Mouse (Mus musculus): ENCODE data around the gene Tmf1. TPM values are rescaled to one million over a fixed set of nuclear protein-coding genes. Genes with fewer than 3 reads are reported as not detected.

Gene Tmf1
- total RNA-seq, 2 experiments from 2014 or later: 48.4 to 52.3 TPM

DNA sequence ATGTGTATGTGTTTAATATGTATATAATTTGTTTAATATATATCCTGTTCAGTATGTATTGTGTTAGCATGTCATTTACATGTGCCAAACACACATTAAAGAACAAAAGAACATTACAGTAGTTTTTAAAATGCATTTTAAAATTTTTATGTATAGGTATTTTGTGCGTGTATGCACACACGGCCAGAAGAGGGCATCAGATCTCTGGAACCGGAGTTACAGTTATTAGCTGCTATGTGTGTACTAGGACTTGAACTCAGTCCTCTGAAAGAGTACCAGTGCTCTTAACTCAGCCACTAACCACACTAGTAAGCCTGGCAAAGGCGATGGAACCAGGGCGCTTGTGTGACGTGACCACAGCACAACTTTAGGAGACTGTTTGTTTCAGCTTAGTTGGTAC, 28.8 kb downstream of the Tmf1 start:
- no peak overlapping the region for H3K27ac ChIP-seq
- no peak overlapping the region for H3K4me3 ChIP-seq
- DNase-seq (ENCODE audit: low spot score in 2 of 2): no peak
- TF ChIP-seq CTCF (conservative IDR thresholded peaks at IDR 0.05): peak; percentile 59

DNA sequence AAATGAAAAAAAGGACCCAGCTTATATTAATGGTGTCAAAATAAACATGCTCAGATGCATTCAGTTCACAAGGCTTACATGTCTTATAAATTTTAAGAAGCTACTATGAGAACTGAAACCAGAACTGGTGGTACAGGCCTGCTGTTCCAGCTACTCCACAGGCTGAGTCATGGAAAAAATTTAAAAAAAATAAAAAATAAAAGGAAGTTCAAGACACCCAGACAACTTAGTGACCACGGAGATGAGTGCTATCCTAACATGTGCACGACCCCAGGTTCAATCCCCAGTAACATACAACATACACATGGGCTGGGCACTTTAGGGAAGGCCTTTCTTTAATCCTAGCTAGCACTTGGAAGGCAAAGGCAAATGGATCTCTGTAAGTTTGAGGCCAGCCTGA, 29.2 kb downstream of the Tmf1 start:
- TF ChIP-seq CTCF (conservative IDR thresholded peaks at IDR 0.05): no peak
- Histone ChIP-seq H3K27ac (no peak overlapping the region), H3K4me3 (no peak overlapping the region)
- no peak for DNase-seq (ENCODE audit: low spot score in 2 of 2)

DNA sequence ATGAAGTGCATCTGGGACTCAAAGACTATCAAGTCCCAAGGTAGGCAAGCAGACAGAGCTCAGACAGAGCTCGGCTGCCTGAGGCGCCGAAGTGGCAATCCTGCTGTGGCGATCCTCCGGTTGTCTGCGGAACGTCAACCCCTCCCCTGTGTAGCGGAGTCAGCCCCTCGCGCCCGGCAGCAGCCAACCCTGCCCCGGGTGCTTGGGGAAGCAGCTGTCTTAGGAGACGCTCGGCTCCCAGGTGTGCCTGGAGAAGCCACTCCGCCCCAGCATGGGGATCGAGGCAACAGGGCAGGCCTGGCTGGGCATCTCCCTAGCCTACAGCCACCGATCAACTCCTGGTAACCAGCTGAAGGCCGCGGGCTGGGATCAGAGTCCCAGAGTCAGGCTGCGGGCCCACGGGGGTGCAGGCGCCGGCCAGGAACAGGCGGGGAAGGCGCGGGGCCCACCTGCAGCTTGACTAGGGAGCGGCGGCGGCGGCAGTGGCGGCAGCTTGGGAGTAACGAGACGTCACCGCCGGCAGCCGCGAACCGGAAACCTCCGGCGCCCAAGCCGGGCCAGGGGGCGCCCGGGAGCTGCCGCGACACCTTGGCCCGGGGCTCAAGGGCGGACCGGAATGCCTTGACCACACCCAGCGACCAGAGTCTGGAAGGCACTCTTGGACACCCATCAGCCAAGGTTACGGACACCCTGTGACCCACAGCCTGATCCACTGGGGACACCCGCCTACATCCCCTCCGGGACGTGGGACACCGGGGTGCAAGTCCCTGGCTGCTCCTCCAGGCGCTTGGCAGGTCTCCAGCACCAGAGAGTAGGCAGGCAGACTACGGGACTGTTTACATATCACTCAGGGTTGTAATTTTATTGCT, 30.3 kb downstream of the Tmf1 start, which contains the start of gene Eogt:
Gene Eogt, minus strand, starts transcription at position 800 of the 869 bp plus-strand sequence.
- TF ChIP-seq CTCF (conservative IDR thresholded peaks at IDR 0.05): peak; percentile 67
- H3K4me3 ChIP-seq: peak within 1 kb of the TSS; percentile 86
- peak within 1 kb of the TSS; percentile 97 for H3K27ac ChIP-seq
- peak; percentile 61 to 68 for DNase-seq (ENCODE audit: low spot score in 2 of 2)

DNA sequence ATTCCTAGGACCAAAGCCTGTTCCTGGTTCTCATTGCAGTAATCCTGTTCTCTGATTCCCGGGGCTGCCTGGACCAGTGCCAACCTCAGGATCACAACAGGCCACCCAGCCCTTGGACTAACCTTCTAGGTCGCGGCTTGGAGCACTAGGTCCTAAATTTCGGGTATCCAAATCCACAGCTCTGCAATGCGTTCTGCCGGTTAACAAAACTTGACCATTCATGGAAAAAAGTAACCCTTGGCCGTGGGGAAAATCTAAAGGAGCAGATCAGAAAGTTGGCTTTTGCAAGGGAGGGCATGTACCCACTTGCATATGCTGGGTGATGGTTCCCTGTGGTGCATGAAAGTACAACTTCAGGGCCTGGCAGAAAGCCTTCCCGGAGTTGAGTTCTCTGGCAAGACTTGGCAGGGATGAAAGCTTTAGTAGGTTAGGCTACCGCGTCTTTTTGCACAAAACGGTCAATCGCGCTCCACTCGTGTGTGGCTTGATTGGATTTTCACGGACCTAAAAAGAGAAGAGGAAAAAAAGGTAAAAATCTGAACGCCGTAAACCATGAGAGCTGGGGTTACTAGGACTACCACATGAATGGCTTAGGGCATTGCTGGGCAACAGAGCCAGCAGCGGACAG, 31.1 kb downstream of the Tmf1 start:
- TF ChIP-seq CTCF (conservative IDR thresholded peaks at IDR 0.05): no peak
- peak; percentile 5 to 20 for DNase-seq (ENCODE audit: low spot score in 2 of 2)
- Histone ChIP-seq H3K27ac (peak overlapping the region; percentile 97), H3K4me3 (peak overlapping the region; percentile 86)

DNA sequence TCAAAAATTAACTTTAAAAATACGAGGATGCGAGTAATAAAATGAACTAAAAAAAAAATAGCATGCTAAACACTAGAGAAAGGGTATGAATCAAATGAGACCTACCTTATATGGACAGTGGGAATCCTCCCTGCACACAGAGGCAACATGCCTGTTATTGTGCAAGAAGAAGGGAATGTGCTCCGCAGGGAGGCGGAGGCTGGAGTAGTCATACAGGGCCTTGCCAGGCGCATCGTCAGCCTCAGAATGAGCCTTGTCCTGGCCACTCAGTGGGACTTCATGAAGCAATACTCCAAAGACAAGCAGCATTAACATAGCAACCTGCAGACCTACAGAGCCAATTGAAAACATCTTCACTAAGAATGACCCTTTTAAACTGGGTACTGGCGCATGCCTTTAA, 33.8 kb downstream of the Tmf1 start:
- DNase-seq (ENCODE audit: low spot score in 2 of 2): no peak
- no peak for TF ChIP-seq CTCF (conservative IDR thresholded peaks at IDR 0.05)
- peak overlapping the region; percentile 16; the same call in 1 of the 2 replicates for H3K4me3 ChIP-seq
- H3K27ac ChIP-seq: peak overlapping the region; percentile 97

DNA sequence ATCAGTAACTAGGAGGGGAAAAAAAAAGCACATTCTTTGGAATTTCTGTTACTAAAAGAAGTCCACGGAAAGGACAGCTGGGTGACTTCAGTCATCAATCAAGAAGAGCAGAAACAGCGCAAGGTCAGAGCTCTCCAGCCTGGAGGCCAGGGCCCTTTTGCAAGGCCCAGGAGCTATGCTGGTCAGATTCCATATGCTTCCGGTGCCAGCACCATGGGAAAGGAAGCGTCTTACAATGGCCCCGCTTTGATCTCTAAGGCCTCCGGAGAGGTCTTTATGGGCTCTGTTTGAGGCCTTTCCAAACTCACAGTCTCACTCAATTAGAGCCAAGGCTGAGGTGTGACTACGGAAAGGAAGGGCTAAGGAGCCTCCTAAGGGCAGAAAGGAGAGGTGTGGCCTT, 34.6 kb downstream of the Tmf1 start:
- no peak for TF ChIP-seq CTCF (conservative IDR thresholded peaks at IDR 0.05)
- no peak for DNase-seq (ENCODE audit: low spot score in 2 of 2)
- peak overlapping the region; percentile 56 for H3K27ac ChIP-seq

DNA sequence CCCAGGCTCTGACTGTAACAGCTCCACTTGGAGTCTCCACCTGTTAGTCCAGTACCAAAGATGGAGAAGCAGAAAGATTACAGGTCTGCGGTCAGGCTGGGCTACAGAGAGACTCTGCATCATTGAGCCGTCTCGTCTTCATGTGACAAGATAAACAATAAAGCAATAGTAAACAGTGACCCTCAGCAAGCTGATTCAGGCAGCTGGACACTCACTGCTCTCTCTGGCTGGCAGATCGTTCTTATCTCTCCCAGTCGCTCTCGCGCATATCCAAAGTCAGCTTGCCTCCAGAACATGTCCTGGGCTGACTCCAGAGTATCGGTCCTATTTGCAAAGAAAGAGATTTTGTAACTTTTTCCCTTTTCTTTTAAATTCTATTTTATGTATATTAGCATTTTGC, 36.3 kb downstream of the Tmf1 start:
- DNase-seq (ENCODE audit: low spot score in 2 of 2): no peak
- no peak for TF ChIP-seq CTCF (conservative IDR thresholded peaks at IDR 0.05)
- Histone ChIP-seq H3K4me3 (no peak overlapping the region), H3K27ac (no peak overlapping the region)

More for the DNA sequence above, 34.6 kb downstream of the Tmf1 start:
- H3K4me3 ChIP-seq: no peak overlapping the region; the same call in 1 of the 2 replicates

DNA sequence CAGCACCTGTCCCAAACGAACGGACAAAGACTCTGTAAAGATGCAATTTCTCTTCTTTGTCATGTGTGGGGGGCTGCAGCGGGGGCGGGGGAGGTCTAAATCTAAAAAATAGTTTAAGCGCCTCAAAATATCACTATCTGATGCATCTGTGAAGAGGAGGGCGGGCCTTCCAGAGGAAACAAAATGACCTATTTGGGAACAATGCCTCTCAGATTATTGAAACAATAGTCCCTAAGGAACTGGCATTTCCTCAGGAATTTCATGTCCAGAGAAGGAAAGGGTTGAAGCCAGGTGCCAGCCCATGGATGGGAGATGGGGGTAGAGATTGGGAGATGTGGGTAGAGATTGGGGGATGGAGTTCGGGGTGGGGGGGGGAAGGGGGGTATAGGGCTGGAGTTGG, 37.1 kb downstream of the Tmf1 start:
- no peak overlapping the region for H3K4me3 ChIP-seq
- H3K27ac ChIP-seq: no peak overlapping the region
- DNase-seq (ENCODE audit: low spot score in 2 of 2): no peak
- TF ChIP-seq CTCF (conservative IDR thresholded peaks at IDR 0.05): no peak

DNA sequence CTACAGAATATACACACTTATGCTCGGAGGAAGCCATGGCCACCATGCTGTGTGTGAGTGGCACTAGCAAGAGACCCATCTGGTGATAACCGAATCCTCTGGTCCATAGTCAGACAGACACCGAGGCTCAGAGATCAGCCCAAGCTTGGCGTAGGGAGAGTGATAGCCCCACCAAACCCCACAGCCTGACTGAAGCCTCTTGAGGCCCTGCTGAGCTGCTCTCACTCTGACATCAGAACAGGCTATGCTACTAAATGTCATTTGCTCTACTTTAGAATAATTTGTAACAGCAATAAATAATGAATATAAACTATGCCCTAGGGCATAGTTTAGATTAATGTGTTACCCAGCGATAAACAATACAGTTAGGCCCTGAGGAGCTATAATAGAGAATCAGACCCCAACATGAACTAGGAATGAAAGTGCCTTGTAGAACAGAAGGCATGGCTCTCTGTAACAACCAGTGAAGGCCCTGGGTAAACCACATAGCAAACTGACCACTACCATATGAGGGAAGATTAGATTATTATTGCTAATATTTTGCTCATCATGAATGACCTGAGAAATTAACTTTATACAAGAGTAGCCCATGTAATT, 46.1 kb downstream of the Tmf1 start:
- Histone ChIP-seq H3K4me3 (no peak overlapping the region), H3K27ac (no peak overlapping the region)
- no peak for TF ChIP-seq CTCF (conservative IDR thresholded peaks at IDR 0.05)
- DNase-seq (ENCODE audit: low spot score in 2 of 2): no peak

DNA sequence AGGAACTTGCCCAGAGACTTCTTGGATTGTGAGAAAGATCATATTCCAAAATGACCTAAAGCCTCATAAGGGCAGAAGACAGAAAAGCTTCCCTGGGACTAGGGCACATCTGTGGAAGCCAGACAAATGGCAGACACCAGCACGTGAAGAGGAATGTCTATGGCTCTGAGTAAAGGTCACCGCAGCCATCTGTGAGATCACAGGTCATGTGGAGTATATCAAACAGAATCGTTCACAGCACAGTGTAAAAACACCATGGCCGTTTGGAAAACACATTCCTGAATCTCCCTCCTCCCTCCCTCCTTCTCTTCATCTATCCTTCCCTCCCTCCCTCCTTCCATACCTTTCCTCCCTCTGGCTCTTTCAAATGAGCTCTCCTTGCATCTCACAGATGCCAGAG, 47.1 kb downstream of the Tmf1 start:
- no peak for DNase-seq (ENCODE audit: low spot score in 2 of 2)

DNA sequence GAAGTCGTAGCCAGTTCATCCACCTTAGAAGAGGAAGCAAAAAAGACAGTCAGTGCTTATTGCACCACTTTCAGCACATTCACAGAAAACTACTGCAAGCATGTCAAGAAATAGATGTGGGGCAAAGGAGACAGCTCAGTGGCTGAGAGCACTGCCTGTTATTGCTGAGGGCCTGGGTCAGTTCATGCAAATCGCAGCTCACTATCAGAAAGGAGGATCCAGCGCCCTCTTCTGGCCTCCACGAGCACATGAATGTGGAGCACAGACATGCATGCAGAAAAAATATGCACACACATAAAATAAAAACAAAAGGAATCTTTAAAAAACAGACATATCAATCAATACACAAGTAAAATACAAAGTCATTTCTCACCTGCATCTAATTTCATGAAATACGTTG, 47.9 kb downstream of the Tmf1 start:
- no peak for DNase-seq (ENCODE audit: low spot score in 2 of 2)
- Histone ChIP-seq H3K4me3 (no peak overlapping the region), H3K27ac (no peak overlapping the region)
- TF ChIP-seq CTCF (conservative IDR thresholded peaks at IDR 0.05): peak; percentile 56

More for the DNA sequence above, 47.1 kb downstream of the Tmf1 start:
- Histone ChIP-seq H3K27ac (no peak overlapping the region), H3K4me3 (no peak overlapping the region)
- TF ChIP-seq CTCF (conservative IDR thresholded peaks at IDR 0.05): no peak

DNA sequence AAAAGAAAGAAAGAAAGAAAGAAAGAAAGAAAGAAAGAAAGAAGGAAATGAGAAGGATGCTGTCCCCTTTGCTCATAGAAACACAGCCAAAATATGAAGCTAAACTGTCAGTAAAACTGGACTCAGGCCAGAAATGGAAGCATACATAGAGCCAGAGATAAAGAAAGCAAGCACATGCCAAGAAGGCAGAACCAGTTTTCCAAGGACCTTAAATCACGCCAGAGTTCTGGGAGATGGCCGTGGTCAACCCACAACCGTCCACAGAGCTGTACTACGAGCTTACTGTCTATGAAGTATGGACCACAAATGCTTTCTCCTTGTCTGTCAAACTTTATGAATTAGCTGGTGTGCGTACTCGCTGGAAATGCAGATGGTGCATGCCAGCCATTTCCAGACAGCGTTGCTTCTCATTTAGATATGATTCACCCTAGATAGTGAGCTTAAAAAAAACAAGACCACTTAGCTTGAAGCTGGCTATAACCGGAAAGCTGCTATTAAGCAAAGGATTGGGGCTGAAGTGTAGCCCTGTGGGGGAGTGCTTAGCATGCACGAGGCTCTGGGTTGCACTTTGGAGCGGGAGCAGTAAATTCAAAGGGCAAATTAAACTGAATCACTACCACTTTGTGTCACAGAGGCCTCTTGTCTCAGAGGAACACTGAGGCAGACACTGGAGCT, 54.4 kb downstream of the Tmf1 start:
- TF ChIP-seq CTCF (conservative IDR thresholded peaks at IDR 0.05): no peak
- H3K27ac ChIP-seq: no peak overlapping the region
- H3K4me3 ChIP-seq: no peak overlapping the region
- DNase-seq (ENCODE audit: low spot score in 2 of 2): peak in 1 of 2 experiments; percentile 16

DNA sequence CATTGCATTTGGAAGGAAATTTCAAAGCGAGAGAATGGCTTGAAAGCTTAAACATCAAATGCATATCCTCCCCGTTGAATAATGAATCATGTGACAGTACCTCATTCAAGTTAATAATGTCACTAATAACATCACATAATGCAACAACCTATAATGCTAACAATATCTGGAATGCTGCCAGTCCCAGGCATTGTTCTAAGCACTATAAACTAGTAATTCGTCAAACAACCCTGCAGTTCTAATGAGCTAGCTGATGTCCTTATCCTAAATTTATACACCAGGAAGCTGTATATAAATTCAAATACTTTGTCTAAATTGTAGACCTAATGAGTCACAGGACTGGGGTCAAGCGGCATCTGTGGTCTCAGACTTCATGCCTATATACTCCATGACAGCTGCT, 58.0 kb downstream of the Tmf1 start:
- no peak for TF ChIP-seq CTCF (conservative IDR thresholded peaks at IDR 0.05)
- DNase-seq (ENCODE audit: low spot score in 2 of 2): no peak
- no peak overlapping the region for H3K4me3 ChIP-seq
- no peak overlapping the region for H3K27ac ChIP-seq
